Comparison of ENCODE assay signal across 32 mouse cellular contexts in the genomic region with DNA sequence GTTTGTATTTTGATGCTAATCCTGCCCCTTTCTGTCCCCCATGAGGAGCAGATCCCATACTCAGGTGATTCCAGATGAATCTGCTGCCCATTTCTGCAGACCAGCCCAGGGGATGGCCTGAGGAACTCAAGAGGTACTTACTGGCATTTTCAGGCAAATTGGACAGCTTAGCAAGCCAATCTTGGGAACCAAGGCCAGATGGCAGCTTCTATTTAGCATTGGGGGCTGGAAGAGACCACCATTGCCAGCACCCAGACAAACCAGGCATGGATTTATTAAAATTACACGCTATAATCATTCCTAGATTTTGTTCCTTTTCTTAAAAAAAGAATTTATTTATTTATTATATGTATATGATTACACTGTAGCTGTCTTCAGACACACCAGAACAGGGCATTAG.
"Had no signal": no experiment of that assay in that cellular context is flagged by ENCODE, and none has a peak within 500 bp of the region (broad histone marks: within the 10 kb centered on the region; RNA-seq: fewer than 3 reads in every experiment).

No protein-coding gene starts in this region.

- H3K4me2 ChIP-seq: limb, embryonic 12.5 days; limb, embryonic 13.5 days; limb, embryonic 15.5 days; liver, embryonic 11.5 days; liver, embryonic 12.5 days; liver, embryonic 13.5 days; liver, embryonic 15.5 days; lung, embryonic 14.5 days; lung, embryonic 15.5 days; midbrain, embryonic 12.5 days; midbrain, embryonic 13.5 days; midbrain, embryonic 15.5 days; neural tube, embryonic 12.5 days; neural tube, embryonic 13.5 days had no signal

- ATAC-seq: liver, embryonic 12.5 days; liver, postnatal 0 days; lung, postnatal 0 days; midbrain, embryonic 13.5 days; midbrain, embryonic 15.5 days; midbrain, embryonic 16.5 days had no signal

- H3K9ac ChIP-seq: limb, embryonic 12.5 days; limb, embryonic 13.5 days; limb, embryonic 15.5 days; liver, embryonic 12.5 days; liver, embryonic 13.5 days; liver, embryonic 14.5 days; liver, embryonic 15.5 days; liver, postnatal 0 days; lung, embryonic 14.5 days; lung, embryonic 15.5 days; midbrain, embryonic 12.5 days; midbrain, embryonic 13.5 days; midbrain, embryonic 15.5 days; neural tube, embryonic 12.5 days; neural tube, embryonic 13.5 days had no signal

- H3K4me3 ChIP-seq: left cerebral cortex, adult 2 months; limb, embryonic 10.5 days; limb, embryonic 12.5 days; limb, embryonic 13.5 days; limb, embryonic 15.5 days; liver, embryonic 12.5 days; liver, embryonic 13.5 days; liver, embryonic 15.5 days; lung, embryonic 15.5 days; megakaryocyte, embryonic 14.5 days; midbrain, embryonic 10.5 days; midbrain, embryonic 12.5 days; midbrain, embryonic 13.5 days; midbrain, embryonic 15.5 days; myocyte; neural tube, embryonic 12.5 days; neural tube, embryonic 13.5 days had no signal

- H3K36me3 ChIP-seq: limb, embryonic 10.5 days; limb, embryonic 12.5 days; limb, embryonic 13.5 days; limb, embryonic 15.5 days; liver, embryonic 12.5 days; liver, embryonic 13.5 days; liver, embryonic 15.5 days; lung, embryonic 15.5 days; midbrain, embryonic 10.5 days; midbrain, embryonic 12.5 days; midbrain, embryonic 13.5 days; midbrain, embryonic 15.5 days; neural tube, embryonic 12.5 days; neural tube, embryonic 13.5 days had no signal

- DNase-seq: liver; liver, embryonic 13.5 days; liver, postnatal 0 days; lung, adult 18-20 months; lung, adult 2 months; lung, embryonic 14.5 days; lung, postnatal 10 days; lung, postnatal 14 days; lung, postnatal 36 days; lung, postnatal 4 days; midbrain, embryonic 14.5 days had no signal

- H3K4me1 ChIP-seq: limb, embryonic 10.5 days; limb, embryonic 12.5 days; limb, embryonic 13.5 days; limb, embryonic 15.5 days; liver, embryonic 12.5 days; liver, embryonic 13.5 days; liver, embryonic 15.5 days; lung, embryonic 15.5 days; megakaryocyte, embryonic 14.5 days; midbrain, embryonic 10.5 days; midbrain, embryonic 12.5 days; midbrain, embryonic 13.5 days; midbrain, embryonic 15.5 days; neural tube, embryonic 12.5 days; neural tube, embryonic 13.5 days had no signal

- H3K9me3 ChIP-seq: limb, embryonic 10.5 days; limb, embryonic 13.5 days; limb, embryonic 15.5 days; liver, embryonic 15.5 days; lung, embryonic 15.5 days had no signal

- H3K27ac ChIP-seq: left cerebral cortex, adult 2 months; limb, embryonic 10.5 days; limb, embryonic 12.5 days; limb, embryonic 13.5 days; limb, embryonic 15.5 days; liver, embryonic 12.5 days; liver, embryonic 13.5 days; liver, embryonic 14.5 days; liver, embryonic 15.5 days; lung, embryonic 15.5 days; macrophage; midbrain, embryonic 10.5 days; midbrain, embryonic 12.5 days; midbrain, embryonic 13.5 days; midbrain, embryonic 15.5 days; neural tube, embryonic 12.5 days; neural tube, embryonic 13.5 days had no signal

- H3K27me3 ChIP-seq: limb, embryonic 12.5 days; limb, embryonic 13.5 days; limb, embryonic 15.5 days; liver, embryonic 12.5 days; liver, embryonic 13.5 days; liver, embryonic 15.5 days; lung, embryonic 15.5 days; megakaryocyte, embryonic 14.5 days; midbrain, embryonic 12.5 days; midbrain, embryonic 13.5 days; midbrain, embryonic 15.5 days; neural tube, embryonic 12.5 days; neural tube, embryonic 13.5 days had no signal
